Mouse (Mus musculus): ENCODE data around the gene Npy. TPM values are rescaled to one million over a fixed set of nuclear protein-coding genes. Genes with fewer than 3 reads are reported as not detected.
A peak's percentile ranks its signal among the peaks of the same experiment; 100 is the strongest.

The Npy gene
- 506 TPM in 2 replicates for total RNA-seq (2021)
- long read RNA-seq, transcript Npy-201 (4 exons, 566 nt): major isoform, 162 of 183 reads
- long read RNA-seq, partial matches to known transcripts: 20 of 183 reads
- long read RNA-seq, other reads (novel, unspliced or antisense): 1 of 183 reads

DNA sequence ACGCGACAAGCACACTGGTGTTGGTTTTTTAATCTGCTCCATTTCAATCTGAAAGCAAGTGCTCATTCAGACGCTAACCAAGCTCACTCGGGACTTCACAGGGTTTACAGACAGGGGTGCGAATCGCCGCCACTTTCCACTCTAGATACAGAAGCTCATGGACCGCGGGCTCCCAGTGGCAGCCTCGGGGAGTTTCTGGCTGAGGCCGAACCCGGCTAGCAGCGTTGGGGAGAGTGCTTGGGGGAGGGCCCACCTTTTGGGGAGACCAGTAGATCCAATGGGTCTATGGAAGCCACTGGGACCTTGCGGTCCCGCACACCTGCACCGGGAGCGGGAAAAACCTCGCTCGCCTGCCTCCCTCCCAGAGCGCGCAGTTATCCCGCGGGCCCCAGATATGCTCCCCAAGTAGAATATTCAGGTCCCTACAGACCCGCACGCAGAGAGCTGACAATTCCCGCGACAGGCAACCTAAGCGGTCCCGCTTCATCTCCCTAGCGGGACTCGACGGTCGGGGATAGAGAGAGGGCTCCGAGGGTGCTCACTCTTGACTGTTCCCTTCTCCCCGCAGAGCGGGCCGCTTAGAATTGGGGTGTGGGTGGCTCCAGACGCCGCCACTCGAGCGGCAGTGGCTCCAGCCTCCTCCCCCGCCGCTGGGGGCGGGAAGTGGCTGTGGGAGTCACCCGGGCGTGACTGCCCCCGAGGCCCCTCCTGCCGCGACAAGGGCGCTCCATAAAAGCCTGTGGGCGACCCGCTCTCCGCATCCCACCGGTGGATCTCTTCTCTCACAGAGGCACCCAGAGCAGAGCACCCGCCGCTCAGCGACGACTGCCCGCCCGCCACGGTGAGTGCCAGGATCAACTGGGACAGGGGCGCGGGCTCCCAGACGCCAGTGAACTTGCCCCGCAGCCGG, at the start of gene Npy:
Gene Npy (plus strand): TSS at position 750 of the 910 bp plus-strand sequence.
- DNase-seq: peak; percentile 64

DNA sequence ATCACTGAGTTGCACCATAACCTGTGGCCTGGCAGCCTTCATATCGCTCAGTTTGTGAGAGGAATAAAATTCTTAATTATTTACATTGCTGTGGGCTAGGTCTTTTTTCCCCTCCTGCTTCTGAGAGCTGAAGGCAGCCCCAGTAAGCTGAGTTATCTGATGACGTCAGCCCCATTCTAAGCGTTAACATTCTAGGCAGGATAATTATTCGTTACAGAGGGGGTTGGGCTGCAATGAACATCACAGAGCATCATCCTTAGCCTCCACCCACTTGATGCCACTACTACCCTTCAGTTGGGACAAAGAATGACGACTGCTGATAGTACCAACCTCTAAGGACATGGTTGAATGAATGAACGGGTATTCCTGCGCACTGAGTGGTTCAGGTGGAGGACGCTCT, 47.5 kb upstream of the Npy start:
- DNase-seq: no peak

DNA sequence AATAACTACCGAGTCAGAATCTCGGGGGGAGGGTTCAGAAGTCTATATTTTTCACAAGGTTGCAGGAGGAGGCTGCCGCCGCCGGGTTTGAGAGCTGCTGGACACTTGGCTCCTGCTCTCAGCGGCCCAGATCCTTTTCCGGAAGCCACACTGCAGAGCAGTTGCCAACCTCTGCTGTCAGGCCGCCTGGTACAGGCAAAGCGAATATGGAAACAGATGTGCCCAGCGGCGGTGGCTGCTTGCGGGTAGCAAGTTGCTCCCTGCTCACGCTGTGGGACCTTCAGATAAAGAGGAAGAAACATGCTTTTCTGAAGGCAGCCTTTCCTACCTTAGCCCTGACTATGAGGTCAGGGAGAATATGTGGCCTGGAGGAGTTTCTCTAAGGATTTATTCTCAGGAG, 44.4 kb upstream of the Npy start:
- DNase-seq: no peak

GRCm38 (mm10) chr6:49778729-49779128, 43.8 kb upstream of the Npy start:
- DNase-seq: no peak

DNA sequence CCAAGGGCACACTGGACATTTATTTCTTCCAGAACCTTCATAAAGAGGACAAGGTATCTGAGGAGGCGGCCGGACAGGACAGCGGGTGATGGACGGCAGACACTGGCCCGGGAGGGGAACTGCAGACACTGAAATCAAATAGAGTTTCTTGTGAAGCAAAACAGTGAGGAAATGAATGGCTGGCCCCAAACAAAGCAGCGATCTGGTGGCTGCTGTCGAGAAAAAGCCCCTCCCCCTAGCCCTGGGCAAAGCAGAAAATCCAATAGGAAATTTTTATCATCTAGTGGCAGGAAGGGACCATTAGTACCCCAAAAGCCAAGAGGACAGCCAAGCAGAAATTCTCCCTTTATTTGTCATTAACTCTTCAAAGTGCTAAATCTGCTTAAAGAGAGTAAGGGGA, 42.9 kb upstream of the Npy start:
- no peak for DNase-seq

GRCm38 (mm10) chr6:49780846-49781400, 41.6 kb upstream of the Npy start:
- DNase-seq: no peak

- DNase-seq: no peak
These were observed 40.7 kb upstream of the Npy start for GRCm38 (mm10) chr6:49781852-49782251.

DNA sequence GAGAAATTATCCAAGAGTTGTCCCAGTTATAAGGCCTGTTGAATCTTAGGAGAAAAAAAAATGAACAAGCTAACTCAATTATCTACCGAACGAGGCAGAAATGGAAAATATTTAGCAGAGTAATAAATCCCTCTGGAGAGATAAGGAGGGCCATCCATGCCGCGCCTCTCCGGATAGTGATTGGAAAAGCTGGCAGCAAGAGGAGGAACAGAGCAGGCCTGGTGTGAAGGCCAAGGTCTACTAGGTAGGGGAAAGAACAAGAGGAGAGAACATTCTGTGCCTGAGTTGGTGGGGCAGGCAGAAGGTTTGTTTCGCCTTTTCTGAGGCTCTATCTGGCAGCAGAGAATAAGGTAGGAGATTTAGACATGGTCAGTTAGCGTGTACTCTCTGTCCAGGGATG, 39.8 kb upstream of the Npy start:
- DNase-seq: no peak

GRCm38 (mm10) chr6:49792524-49792923, 30.0 kb upstream of the Npy start:
- DNase-seq: no peak

- DNase-seq: no peak
These were observed 18.4 kb upstream of the Npy start for GRCm38 (mm10) chr6:49804105-49804504.

DNA sequence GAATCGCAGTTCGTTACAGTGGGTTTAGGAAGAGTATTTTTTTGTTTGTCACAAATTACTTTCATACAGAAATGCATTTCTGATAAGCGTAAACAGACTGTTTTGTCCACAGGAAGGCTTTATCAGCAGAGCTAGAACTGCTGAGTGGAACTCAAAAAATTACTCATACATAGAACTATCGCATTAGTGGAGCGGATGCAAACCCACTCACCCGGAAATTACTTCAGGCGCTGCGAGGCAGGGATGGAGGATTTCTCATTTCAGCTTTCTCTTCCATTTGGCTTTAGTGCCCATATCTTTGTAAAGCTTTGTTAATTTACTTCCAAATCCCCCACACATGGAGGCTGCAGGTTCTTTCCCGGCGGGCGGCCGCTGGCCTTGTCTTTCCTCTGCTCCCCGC, 14.4 kb upstream of the Npy start:
- DNase-seq: no peak

DNA sequence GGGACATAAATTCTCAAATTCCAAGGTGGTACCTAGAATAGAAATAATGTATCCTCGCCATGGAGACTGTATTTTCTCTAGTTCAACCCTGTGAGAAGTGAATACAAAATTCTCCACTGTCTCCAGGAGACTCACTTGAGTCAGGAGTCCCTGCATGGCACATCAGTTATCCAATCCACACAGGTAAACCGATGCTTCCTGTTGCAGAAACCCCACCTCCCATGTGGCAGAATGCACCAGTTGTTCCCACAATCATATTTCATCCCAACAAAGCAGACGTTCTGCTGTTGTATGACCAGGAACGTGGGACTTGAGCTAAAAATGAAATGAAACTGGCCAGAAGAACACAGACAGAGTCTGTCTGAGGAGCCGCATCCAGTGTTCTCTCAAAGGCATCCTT, 5.3 kb upstream of the Npy start:
- no peak for DNase-seq

DNA sequence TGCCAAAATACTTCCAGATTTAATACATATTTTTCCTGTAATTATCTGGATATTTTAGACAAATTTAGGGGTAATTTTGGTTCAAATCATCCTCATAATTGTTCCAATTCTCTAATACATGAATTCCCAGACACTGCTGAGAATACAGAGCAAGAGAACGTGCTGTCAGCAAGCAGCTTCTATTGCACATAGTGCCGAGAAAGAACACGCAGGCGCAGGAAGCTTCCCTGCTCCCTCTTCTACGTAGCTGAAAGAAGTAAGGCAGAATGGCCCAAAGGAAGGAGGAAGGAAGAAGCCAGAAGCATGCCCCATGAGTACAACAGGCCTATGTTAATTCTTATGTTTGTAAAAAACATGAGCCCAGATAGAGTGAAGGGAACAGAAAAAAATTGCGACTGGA, 4.9 kb upstream of the Npy start:
- no peak for DNase-seq

- no peak for DNase-seq
These were observed 341 bp downstream of the Npy start for GRCm38 (mm10) chr6:49822871-49823230.

DNA sequence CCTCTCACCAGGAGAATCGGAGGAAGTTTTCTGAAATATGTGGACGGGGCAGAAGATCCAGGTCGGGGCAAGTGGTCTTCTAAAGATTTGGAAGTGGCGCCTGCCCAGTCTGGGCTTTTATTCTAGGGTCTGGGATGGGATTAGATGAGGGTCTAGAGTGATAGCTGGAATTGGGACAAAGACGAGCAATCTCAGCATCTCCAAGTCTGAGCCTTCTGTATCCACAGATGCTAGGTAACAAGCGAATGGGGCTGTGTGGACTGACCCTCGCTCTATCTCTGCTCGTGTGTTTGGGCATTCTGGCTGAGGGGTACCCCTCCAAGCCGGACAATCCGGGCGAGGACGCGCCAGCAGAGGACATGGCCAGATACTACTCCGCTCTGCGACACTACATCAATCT, 861 bp downstream of the Npy start:
- DNase-seq: no peak

DNA sequence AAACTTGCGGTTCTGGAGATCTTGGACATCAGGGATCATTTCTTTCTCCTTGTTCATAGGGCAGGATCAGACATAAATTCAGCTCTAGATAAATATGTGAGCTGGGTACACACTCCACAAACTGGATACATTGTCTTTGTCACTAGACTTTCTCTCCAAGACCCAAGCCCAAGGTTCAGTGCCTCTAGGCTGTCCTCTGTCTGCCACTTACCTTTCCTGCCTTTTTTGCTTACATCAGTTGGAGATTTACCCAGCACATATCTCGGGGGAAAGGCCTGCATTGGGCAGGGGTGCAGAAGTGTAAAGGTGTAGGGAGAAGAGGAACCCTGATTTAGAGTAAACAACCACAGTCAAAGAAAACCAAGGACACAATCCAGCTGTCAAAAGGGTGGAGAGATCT, 1.3 kb downstream of the Npy start:
- DNase-seq: no peak

DNA sequence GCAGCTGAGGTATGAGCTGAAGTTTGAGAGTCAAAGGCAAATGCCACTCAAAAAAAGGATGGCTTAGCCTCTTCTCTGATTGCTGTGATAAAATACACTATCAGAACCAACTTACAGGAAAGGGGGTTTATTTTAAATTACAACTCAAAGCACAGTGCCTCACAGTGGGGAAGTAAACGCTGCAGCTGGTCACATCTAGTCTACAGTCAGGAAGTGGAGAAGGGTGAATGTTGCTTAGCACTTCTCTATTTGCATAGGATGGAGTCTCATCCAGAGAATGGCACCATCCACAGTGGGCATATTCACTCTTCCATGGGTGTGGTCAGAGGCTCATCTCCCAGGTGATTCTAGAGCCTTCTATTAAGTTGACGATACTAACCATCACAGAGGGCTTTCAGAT, 9.1 kb downstream of the Npy start:
- no peak for DNase-seq

DNA sequence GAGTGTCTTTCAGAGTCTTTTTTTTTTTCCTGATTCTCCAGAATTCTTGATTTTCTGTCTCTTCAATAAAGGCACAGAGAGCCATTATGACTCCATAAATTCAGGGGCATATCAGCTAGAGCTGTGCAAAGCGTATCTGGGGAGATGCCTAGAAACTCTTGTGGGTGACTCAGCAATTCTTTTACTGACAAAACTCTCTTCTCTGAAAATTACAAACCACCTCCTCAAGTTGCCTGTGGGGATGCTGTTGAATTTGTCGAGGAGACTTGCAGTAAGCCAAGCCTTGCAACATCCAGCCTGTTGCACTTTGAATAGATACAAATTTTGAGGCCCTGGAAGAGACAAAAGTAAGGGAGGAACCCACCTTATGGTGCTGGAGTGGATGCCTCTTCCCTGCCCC, 34.3 kb downstream of the Npy start:
- DNase-seq: no peak

GRCm38 (mm10) chr6:49867571-49867970, 45.1 kb downstream of the Npy start:
- no peak for DNase-seq

- no peak for DNase-seq
These were observed 48.6 kb downstream of the Npy start for GRCm38 (mm10) chr6:49871071-49871470.

- DNase-seq: no peak
These were observed 51.0 kb downstream of the Npy start for GRCm38 (mm10) chr6:49873556-49873955.

DNA sequence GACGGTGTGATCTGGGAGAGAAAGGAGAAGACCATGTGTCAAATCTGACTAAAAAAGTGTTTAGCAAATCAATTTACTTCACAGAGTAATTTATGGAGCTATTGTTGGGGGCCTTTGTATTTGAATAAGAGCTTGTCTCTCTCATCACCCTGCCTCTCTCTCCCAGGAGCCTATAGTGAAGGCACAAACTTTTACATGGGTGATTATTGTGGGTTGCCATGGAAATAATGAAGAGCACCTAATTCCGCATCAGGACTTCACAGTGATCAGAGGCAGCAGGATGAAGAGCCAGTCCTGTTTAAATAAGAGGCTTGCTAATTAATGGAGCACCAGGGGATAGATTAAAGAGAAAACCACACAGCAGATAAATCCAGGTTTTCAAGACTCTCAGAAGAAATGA, 52.6 kb downstream of the Npy start:
- DNase-seq: no peak

GRCm38 (mm10) chr6:49875791-49876190, 53.3 kb downstream of the Npy start:
- no peak for DNase-seq

Measured in adrenal gland, postnatal 25 days (tissue).